Mouse (Mus musculus) thymus, postnatal 0 days (tissue): ENCODE data around the gene Ost4. TPM values are rescaled to one million over a fixed set of nuclear protein-coding genes. Genes with fewer than 3 reads are reported as not detected.

Experiments
- DNase-seq: peaks from one replicate; pipeline ENCODE4 v3.0.0-alpha.2; 2015; ENCODE audit warnings: low spot score
- polyA plus RNA-seq: library from polyadenylated mRNA; unstranded; fragments of >200 nt; fragmentation: Nextera tagmentation; extraction: Ambion mirVana; gene quantifications from 2 replicates; pipeline ENCODE4 v1.2.1, GENCODE M21; 2015

Ost4 gene
- 396 and 461 TPM in 2 replicates for polyA plus RNA-seq

DNA sequence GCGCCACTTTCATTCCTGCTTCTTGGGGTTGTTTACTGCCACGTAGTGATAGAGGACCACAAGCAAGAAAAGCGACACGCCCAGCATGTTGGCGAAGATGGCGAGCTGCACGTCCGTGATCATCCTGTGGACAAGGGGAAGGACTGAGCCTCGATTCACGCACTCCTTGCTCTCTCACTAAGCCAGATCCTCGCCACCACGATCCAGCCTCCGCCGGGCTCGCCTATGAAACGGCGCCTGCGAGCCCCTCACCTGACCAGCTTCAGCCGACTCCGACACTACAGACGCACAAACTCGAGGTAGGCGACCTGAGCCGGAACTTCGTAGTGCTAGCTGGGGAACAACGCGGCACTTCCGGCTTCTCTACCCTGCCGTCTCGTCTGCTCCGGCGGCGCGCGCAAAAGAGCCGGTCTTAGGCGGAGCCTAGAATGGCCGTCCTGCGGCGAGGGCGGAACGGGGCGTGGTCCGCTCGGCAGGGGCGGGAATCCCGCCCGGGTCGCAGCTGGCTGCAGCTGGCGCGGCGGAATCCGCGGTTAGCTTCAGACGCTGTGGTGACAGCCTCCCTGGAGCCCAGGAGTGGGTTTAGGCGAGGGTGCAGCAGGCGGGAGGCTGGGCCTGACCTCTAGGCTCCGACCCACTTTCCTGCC, at the start of gene Ost4:
Ost4 (minus strand) TSS at position 376 of the 647 bp plus-strand sequence.
- peak; percentile 98 for DNase-seq

DNA sequence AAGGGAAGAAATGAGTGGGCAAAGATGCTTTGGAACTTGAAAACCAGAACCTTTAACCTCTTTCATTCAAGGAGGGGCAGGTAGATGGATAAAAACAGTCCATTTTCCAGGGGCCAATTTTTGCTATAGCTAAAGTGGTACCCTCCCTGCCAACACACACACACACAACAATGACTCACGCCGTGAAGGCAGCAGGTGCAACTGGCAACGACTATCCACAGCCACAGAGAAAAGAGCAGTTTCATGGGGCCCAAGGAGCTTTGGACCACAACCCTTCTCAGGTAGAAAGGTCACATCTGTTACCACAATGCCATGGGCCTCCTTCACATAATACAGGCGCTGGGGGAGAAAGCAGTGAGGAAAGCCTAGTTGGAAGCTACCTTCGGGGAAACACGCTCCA, 48.2 kb upstream of the Ost4 start:
- DNase-seq, result no peak

DNA sequence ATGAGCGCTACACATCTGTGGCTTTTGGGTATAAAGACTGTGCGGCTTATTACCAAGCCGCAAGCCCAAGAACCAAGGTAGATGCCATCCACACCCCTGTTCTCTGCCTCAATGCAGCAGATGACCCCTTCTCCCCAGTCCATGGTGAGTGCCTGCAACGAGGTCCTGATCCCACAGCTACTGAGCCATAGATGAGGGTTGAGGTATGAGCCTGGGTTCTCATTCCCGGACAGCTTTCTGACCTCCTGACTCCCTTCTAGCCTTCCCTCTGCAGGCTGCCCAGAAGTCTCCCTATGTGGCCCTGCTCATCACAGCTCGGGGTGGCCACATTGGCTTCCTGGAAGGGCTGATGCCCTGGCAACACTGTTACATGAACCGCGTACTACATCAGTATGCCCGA, 47.0 kb upstream of the Ost4 start:
- DNase-seq, result no peak

DNA sequence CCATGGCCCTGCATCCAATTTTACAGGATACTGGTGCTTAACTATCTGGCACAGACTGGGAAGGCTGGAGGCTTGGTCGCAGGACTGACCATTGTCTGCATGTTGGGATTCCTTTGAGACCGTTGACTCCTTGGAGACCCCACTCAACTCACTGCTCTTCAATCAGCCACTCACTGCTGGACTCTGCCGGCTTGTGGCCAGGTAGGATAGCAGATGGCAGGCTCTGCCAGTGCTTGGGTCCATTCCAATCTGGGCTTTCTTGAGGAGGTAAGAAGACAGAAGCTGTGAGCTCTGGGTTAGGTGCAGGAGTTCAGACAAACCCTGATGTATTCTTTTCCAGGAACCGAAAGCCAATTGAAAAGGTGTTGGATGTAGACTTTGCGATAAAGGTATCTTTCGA, 46.5 kb upstream of the Ost4 start:
- DNase-seq, result no peak

DNA sequence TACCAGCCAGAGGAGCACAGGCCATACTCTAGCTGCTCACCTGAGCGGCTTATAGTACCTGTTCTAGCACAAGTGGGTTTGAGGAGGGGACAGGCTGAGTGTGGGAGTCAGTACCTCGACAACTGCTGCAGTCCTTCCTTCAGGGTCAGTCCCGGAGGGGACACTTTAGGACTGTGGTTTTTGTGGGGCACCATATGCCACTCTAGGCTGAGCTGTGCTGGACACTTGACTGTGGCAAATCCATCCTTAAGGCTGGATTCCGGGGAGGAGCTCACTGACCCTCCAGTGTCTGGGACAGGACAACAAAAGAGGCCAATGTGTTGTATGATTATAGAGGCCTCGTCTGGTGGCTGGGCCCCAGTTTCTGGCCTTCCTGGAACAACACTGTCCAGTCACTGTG, 45.0 kb upstream of the Ost4 start:
- no peak for DNase-seq

DNA sequence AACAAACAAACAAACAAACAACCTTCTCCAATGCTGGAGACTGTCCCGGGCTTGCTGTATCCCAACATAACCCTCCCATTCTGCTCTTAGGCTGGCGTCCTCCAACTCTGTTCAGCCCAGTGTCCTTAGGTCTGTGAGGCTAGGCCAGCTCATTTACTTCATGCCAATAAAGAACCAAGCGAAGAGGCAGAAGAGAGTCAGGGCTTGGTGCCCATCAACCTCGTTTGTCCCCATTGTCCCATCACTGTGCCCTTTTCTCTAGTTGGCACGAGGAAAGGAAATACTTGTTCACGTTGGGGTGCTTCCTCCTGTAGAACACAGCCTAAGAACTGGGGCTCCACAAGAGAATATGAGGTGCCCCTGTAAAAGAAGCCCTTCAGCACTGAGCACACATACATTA, 44.1 kb upstream of the Ost4 start:
- no peak for DNase-seq

DNA sequence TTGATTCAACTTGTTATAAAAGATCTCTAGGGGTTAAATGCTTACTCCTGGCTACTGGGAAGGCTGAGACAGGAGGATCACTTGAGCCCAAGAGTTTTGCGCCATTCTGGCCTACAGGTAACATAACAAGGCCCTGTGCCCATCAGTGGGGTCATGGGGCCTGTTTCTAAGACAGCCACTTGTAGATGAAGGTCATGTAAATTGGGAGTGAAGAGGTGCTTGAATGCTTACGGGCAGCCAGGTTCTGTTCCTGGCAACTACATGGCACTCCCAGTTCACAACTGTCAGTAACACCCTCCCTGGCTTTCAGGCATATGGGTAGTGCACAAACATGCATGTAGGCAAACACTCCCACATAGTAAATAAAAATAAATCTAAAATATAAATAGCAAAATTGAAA, 43.3 kb upstream of the Ost4 start:
- no peak for DNase-seq

DNA sequence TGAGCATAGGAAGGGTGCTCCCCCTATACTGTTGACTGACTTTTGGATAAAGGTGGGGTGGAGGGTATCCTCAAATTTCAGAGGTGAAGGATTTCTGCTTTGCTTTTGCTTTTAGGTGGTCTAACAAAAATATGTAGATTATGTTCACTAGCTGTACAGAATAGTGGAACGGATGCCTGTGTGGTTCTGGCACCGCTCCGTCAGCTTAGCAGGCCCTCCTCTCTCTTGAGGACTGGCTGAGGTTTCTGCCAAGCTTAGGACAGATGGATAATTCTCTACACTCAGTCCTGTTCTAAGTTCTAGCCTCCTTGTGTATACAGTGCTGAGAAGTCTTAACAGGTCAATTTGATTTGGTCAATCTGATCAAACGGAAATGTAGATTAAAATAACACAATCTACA, 42.9 kb upstream of the Ost4 start:
- no peak for DNase-seq

DNA sequence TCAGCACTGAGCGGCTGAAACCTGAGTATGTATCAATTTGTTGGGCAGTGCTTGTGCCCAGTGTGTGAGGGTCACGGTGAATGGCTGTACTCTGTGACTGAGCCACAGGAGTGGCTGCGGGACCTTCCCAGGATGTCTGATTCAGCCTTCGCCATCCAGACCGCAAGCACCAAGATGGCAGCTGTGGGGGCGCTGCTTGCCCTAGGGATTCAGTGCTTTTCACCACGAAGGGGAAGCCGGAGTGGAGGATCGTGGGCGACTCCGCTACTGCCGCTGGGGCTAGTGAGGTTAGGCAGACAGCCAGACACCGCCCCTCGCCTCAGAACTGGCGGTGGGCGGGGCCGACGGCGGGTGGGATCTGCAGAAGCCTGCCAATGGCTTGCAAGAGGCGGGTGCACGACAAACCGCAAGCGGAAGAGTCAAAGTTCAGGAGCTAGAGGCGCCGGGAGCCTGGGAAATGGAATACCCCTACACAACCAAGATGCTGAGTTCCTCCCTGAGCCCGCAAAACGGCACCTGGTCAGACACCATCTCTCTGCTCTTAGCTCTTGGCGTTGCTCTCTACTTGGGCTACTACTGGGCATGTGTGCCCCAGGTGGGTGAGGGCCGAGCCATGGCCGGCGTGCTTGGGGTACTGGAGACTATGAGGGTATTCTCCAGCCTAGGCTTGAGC, 42.2 kb upstream of the Ost4 start:
- DNase-seq, result peak; percentile 94

DNA sequence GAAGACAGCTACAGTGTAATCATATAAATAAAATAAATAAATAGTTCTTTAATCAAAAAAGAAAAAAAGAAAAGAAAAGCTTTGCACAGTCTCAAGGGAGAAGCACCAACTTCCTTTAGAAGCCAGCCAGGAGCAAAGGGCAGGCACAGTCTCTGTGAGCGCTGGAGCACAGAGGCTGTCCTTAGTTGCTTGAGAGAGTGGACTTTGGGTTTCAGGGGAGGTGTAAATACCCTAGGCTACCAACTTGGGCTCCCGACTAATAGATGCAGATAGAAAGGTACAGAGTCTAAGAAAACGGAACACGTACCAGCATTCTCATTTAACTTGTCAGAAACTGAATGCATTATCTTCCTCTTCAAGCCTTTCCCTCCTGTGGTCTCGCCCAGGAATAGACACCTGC, 41.0 kb upstream of the Ost4 start:
- DNase-seq, result no peak

DNA sequence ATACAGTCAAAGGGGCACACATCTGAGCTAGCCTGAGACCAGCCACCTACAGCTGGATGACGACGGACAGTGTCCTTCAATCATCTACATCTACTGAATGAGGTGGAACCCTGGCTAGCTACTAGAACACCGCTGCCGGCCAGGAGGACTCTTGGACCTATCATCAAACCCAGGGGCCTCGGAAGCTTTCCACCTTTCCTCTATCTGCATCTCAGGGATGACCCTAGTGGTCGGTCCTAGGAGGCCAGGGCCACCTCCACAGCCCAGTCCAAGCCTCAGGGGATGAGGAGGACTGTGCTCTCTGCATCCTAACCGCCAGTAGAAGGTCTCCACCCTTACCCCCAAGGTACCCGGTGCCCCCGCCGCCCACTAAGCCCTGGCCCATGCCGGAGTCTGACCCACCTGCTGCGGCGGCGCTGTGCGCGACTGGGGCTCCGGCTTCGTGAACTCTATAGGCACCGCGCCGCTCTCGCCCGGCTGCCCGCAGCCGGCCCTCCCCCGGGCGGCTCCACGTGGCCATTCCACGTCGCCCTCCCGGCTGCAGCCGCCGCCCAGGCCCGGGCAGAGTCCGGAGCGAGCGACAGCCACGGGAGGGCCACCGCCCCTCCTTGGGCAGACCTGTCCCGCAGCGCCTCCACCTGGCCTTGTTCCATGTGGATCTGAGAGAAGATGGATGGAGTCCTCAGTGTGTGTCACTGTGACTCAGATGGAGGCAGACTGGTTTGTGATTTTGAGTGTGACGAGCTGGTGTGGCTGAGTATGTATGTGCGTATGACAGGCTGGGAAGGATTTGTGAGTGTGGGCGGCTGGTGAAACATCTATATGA, 37.6 kb upstream of the Ost4 start, which contains the start of gene Cgref1:
Cgref1 (minus strand) TSS at position 636 of the 826 bp plus-strand sequence.
- DNase-seq, result peak; percentile 25

DNA sequence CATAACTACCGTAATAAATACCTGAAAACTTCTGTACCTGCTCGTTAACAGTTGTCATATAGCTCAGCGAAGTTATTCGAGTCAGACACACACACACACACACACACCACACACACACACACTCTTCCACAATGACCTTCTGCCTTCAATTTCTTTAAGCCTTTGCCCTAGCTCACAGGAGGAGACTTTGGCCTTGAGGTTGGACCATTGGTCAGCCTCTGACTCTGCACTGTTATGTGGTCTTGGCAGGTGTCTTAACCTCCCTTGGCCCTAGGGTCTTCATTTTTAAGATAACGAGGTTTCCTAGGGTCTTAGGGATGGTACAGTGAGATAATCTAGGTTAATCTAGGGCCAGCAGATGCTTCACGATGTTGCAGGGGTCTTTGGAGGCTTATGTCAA, 36.8 kb upstream of the Ost4 start:
- DNase-seq, result no peak

DNA sequence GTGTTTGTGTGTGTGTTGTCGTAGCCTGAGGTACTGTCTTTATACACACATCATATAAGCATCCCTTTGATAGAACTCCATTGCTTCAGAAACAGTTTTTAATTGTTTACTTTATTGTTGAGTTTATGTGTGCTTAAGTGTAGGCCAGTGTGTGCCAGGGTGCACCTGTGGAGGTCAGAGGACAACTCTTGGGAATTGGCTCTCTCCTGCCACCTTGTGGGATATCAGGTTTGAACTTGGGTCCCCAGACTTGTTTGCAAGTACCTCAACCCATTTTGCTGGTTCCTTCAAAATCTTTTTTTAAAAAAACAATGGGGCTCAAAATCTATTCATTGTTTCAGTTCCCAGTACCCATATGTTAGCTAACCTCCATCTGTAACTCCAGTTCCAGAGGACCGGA, 35.4 kb upstream of the Ost4 start:
- DNase-seq, result peak; percentile 59

DNA sequence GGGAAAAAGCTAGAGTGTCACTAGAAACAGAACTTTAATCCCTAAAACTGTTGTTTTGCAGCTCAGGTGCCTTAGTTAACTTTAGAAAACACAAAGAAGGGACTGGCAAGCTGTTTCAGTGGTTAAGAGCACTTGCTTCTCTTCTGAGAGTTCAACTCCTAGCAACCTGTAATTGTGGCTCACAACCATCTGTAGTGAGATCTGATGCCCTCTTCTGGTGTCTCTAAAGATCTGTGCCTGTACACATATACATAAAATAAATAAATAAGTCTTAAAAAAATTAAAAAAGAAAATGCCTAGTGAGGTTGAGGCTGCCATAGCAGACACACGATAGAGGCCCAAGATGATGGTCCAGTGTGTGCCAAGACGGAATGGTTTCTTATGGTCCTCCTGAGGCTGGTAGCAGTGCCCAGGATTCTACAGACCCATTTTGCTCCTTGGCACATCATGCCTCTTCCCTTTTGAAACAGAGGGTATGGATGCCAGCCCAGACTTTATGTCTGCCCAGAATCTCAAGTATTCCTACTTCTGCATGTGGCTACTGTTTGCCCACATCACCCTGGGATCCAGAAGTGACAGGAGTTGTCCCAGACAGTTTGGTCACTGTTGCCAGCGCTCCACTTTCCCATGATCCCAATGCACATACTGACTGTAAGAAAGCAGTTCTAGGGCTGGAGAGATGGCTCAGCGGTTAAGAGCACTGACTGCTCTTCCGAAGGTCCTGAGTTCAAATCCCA, 27.3 kb upstream of the Ost4 start:
- peak; percentile 21 for DNase-seq

DNA sequence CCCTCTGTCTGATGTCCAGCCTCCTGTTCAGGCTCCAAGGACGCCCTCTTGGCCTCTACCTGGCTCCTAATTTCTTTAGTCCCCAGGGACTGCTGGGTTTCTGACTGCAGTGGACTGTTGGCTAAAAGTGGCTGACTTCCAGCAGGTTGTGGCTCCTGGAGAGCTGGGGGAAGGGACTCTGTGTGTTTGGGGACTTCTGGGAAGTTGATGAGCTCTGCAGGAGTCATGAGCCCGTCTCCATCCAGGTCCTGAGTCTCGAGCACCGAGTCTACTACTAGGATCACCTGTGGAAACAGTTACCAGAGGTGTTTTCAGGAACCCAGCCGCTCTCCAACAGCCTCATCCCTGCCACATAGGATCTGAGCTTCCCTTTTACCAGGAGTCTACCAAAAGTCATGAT, 26.1 kb upstream of the Ost4 start:
- no peak for DNase-seq

DNA sequence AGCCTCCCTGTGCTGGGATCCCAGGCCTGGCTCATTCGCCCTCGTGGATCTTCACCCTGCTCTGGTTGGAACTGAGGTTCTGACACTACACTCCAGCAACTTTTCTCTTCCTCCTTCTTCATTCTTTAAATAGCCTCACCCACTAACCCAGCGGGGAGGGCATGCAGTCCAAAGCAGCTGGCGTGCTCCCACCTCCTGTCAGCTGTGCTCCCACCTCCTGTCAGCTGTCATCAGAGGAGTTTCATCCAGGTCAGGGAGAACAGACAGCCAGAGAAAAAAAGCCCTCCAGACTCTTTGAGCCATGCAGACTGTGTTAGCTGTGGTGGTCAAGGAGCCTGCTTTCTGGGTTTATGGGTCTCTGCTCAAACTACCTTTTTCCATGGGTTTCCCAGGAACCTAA, 23.8 kb upstream of the Ost4 start:
- DNase-seq, result no peak

DNA sequence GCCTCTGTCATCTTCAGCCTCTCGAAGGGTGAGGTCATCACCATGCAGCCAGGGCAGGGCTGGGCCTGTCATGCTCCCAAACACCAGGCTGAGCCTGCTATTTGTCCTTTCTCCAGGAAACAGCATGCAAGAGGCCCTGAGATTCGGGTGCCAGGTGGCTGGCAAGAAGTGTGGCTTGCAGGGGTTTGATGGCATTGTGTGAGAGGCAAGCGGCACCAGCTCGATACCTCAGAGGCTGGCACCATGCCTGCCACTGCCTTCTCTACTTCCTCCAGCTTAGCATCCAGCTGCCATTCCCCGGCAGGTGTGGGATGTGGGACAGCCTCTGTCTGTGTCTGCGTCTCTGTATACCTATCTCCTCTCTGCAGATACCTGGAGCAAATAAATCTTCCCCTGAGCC, 23.3 kb upstream of the Ost4 start:
- DNase-seq, result no peak

DNA sequence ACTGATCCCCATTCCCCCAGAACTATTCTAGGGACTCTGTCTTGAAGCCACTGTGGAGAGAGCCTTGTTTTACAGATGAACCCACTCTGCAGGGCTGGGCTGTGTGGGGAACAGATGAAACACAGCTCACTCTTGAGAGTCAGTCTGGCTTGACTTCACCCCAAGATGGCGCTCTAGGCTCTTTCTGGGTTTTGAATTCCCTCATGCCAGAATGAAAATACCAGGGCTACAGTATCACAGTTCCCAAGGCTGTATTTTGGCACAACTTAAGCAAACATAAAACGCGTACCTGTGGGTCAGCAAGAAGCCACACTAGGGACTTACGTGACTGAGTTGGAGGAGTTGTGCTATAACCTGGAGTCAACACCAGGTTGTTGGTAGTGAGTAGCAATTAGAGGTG, 22.5 kb upstream of the Ost4 start:
- DNase-seq, result peak; percentile 50

DNA sequence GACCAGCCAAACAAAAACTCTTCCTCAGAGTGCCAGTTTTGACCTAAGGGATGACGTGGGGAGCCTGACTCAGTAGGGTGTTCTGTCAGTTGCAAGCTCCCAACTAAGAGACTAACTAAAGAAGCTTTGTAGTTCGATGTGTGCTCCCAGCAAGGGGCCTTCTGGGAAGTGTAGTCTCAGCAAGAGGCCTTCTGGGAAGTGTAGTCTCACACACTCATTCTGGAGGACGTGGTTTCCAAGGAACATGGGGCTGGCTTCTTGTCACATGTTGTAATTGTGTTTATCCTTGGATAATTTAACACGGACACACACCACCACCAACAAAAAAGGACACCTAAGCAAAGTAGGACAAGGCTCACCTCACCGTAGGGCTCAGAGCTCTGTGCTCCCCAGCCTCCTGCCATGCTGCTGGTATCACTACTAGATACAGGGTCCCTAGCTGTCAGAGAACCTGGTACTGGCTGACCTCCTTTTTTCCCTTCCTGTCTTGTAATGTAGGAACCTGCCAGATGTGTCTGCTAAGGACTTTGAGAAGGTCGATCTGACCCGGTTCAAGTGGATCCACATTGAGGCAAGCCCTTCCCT, 20.4 kb upstream of the Ost4 start:
- peak; percentile 43 for DNase-seq

DNA sequence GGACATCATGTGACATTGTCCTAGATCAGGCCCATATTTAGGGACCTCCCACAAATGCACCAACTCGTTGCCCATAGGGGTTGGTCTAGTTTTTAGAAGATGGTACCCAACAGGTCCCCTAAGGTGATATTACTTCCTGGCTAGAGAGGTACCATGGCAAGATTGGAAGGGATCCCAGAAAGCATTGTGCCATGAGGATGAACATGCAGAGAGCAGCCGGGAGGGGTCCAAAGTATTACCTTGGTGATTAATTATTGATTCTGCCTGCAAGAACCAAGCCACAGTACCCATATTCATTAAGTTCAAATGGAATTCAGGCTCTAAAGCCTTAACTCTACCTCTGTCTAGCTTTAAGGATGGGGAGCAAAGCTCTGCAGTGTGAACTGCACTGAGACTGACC, 18.5 kb upstream of the Ost4 start:
- DNase-seq, result no peak

DNA sequence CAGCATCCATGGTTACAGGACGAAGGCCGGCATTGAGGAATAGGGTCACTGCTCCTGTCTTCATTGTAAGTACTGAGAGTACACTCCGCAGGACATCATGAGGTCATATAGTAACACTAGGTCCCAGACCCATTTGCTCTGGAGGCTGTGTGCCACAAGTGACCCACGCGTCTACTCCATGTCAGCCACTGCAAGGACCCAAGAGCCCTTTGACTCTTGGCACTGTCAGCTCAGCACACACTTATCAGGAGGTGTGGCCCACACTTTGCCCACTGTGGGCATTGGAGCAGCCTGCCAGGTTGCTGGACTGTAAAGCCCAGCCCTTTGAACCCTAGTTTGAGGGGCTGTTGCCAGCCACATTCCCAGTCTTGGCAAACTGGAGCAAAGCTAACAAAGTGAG, 17.6 kb upstream of the Ost4 start:
- no peak for DNase-seq
